Mouse (Mus musculus) adrenal gland, adult (tissue): ENCODE data around the gene Trabd2b.
A peak's percentile ranks its signal among the peaks of the same experiment; 100 is the strongest.

Experiments
- DNase-seq, 2 experiments: peaks; one replicate each; pipeline ENCODE4 v3.0.0; 2022 to 2023; ENCODE audit warnings: low spot score in 1 of 2; ENCODE audit not compliant: inconsistent age in 2 of 2

Trabd2b gene

DNA sequence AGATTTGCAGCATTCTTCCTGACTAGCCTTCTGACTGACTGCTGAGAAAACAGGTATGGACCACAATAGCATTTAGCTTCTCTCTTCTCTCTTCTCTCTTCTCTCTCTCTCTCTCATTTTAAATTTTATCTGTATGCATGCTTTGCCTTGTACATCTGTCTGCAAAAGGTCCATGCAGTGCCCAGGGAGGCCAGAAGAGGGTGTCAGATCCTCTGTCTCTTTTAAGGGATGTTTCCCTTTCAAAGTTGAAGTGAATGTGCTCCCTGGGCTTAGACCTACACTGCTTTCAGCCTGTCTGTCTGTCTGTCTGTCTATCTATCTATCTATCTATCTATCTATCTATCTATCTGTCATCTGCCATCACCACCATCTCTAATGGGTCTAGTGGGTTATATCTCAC, 8.9 kb upstream of the Trabd2b start:
- DNase-seq: peak; percentile 20 to 75

GRCm38 (mm10) chr4:114399821-114400220, 6.7 kb upstream of the Trabd2b start:
- no peak for DNase-seq

GRCm38 (mm10) chr4:114401993-114402731, 4.4 kb upstream of the Trabd2b start:
- DNase-seq: no peak

DNA sequence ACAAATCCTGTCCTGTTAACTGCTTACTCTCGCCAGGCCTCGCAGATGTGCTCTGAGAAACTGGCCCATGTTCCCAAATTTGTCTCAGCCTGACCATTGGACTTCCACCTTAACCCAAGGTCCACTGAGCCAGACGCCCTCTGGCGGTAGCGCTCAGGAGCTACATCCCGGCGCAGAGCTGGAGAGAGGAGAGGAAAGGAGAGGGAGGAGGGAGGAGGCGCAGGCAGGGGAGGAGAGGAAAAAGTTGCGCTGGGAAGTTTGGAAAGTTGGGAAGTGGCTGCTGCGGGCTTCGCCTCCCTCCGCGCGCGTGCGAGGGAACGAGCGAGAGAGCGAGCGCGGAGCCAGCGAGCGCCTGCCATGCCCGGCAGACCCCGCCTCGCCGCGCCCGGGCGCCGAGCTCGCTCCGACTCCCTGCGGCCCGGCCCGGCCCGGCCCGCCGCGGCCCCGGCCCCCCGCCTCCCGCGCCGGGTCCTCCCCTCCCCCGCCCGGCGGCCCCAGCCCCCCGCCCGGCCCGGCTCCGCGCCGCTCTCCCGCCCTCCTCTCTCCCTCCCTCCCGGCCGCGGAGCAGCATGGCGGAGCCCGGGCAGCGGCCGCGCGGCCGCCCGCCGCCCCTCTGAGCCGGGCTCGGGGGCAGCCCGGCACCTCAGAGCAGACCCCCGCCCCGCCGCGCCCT, 706 bp upstream of the Trabd2b start:
- peak; percentile 88 to 97 for DNase-seq

DNA sequence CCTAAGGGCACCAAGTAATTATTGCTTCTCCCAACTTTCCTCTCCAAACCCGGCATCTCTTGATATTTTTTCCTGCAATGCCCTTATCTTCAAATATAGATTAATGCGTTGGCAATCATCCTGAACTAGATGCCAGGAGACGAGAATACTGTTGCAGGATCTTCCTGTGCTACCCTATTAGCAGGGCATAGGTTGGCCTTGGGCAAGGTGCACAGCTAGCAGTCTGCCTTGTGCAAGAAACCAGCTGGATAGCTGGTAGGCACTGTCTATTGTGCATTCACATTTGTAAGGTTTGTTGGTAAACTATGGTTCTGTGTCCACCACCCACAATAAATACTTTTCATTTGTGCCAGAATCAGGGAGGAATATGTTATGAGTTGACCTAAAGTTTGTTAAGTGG, 992 bp downstream of the Trabd2b start:
- no peak for DNase-seq

GRCm38 (mm10) chr4:114408298-114408697, 1.8 kb downstream of the Trabd2b start:
- DNase-seq: no peak

GRCm38 (mm10) chr4:114408890-114409480, 2.5 kb downstream of the Trabd2b start:
- peak in 1 of 2 experiments; percentile 39 for DNase-seq

GRCm38 (mm10) chr4:114409511-114409910, 3.0 kb downstream of the Trabd2b start:
- DNase-seq: no peak

DNA sequence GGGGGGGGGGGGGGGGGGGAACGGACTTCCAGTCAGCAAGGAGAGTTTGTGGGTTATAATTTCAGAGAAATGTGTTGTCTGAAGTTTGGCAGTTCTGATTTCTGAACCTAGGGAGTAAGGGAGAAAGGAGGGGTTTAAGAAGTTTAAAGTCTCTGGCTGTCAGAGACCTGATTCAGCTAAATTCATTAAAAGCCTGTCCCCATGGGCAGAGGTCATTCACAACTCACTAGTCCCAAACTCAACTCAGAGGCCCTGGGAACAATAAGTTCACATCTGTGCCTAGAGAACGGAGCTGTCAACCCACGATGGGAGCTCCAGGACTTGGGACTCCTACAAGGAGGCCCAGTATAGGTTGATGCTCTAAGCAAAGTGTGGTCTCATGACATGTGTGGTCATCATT, 3.5 kb downstream of the Trabd2b start:
- no peak for DNase-seq

DNA sequence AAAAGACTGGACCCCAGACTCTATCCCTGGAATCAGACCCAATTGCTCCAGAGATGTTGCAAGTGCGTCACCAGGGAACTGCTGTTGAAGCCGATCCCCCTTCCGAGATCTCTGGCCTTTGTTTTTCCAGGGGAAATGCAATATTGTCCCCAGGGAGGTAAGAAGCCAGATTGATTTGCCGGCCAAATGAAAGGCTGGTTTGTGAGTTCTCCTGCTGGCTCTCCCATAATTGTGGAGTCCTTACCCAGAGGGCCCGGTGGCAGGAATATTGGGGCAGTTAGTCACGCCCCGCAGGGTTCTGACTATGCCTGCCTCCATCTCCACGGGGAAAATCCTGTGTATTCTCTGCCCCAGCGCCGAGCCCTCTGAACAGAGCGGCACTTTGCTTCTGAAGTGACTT, 3.9 kb downstream of the Trabd2b start:
- DNase-seq: peak in 1 of 2 experiments; percentile 59

DNA sequence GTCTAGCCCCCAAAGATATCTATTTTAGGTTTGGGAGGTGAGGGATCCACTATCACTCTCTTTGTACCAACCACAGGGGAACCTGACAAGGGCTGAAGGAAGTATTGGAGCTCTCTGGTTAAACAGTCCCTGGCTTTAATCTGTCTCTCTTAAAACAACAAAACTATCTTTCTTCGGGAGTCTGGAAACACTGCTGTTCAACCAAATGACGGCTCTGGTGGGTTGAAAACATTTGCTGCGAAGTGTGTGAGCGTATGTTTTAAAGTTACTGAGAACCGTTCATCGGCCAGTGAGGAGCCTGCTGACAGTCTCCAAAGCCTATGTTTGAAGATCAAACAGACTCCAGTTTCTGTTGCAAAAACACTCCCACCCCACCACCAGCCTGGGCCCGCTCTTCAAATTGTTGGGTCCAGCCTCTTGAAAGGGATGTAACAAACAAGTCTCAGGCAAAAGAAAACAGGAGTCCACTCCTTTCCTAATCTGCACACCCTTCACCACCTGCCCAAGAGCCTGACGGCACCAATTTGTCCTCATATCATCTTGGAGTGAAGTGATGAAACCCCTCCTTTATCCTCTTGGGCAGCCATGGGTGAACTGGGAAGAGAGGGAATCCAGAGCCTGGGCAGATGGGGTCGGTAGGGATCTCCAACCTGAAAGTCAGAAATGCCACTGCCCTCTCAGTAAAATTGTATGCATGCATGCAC, 4.6 kb downstream of the Trabd2b start:
- DNase-seq: no peak

GRCm38 (mm10) chr4:114411846-114412390, 5.4 kb downstream of the Trabd2b start:
- DNase-seq: no peak

- DNase-seq: no peak
Measured at GRCm38 (mm10) chr4:114415925-114416645, 9.6 kb downstream of the Trabd2b start.

GRCm38 (mm10) chr4:114420154-114420553, 13.6 kb downstream of the Trabd2b start:
- no peak for DNase-seq

DNA sequence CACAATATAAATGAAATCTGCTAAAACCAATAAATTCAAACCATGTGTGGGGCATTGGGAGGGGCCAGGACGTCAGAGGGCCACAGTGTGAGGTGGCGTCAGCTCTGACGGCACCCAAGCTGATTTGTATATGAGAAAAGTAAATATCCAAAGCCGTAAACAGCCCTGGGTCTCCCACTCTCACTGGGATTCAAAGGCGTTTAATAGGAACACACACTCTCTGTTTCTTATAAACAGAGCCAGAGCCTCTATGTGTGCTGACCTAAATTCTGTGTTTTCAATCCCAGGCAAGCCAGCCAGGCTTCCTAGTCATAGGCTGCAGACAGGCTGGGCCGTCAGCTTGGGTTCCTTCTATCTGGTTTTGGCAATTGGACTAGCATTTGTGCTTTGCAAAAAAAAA, 16.6 kb downstream of the Trabd2b start:
- no peak for DNase-seq

GRCm38 (mm10) chr4:114425808-114426207, 19.3 kb downstream of the Trabd2b start:
- peak; percentile 21 to 70 for DNase-seq

DNA sequence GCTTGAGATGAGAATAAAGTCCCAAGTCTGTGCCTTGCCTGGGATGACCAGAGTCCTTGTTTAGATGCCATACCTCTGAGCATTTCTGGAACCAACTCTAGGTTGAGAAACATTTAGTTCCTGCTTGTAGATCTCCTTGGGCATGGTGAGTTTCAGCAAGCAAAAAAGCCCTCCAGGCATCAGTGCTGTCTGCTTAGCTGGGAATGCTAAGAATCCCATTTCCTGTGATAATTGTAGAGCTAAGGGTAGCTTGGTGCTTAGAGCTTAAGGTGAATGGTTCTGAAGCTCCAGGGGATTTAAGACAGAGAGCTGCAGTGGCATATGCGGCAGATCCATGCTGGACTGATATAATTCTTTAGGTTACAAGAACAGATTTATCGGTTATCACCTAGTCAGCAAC, 26.2 kb downstream of the Trabd2b start:
- DNase-seq: no peak

- no peak for DNase-seq
Measured at GRCm38 (mm10) chr4:114433440-114433839, 26.9 kb downstream of the Trabd2b start.

GRCm38 (mm10) chr4:114434766-114435165, 28.2 kb downstream of the Trabd2b start:
- no peak for DNase-seq

DNA sequence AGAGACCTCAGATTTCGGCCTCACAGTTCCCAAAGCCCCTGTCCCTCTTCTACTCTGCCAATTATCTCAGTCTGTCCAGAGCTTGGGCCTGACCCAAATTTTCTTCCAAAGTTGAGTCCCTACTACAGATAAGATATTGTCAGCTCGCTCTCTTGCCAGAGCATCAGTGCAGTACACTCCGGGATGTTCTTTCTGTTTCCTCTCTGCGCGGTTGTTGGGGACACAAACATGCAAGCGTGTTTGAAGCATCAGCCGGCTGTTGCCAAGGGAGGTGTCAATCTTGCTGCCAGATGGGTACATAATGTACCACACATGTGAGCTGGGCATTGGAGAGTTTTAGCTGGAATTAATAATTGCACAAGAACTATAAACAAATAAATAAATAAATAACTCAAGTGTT, 28.9 kb downstream of the Trabd2b start:
- no peak for DNase-seq

GRCm38 (mm10) chr4:114438764-114439163, 32.2 kb downstream of the Trabd2b start:
- no peak for DNase-seq
